Mouse (Mus musculus) thymus, postnatal 25 days (tissue): ENCODE results near the gene Fzd2.
A peak's percentile ranks its signal among the peaks of the same experiment; 100 is the strongest.

Source experiments
- DNase-seq: peaks from one replicate; pipeline ENCODE4 v3.0.0; 2022

Fzd2 gene

GRCm38 (mm10) chr11:102623876-102624789 lies 19.9 kb downstream of the Fzd2 start:
- no peak for DNase-seq

- no peak for DNase-seq
Measured at GRCm38 (mm10) chr11:102624888-102625407, 20.8 kb downstream of the Fzd2 start.

- DNase-seq, result no peak
Measured at GRCm38 (mm10) chr11:102627171-102627931, 23.2 kb downstream of the Fzd2 start.

GRCm38 (mm10) chr11:102628529-102628928 lies 24.3 kb downstream of the Fzd2 start:
- no peak for DNase-seq

- no peak for DNase-seq
Measured at GRCm38 (mm10) chr11:102629375-102629774, 25.2 kb downstream of the Fzd2 start.

GRCm38 (mm10) chr11:102630731-102631130 lies 26.5 kb downstream of the Fzd2 start:
- DNase-seq, result no peak

- DNase-seq, result no peak
Measured at GRCm38 (mm10) chr11:102631203-102631602, 27.0 kb downstream of the Fzd2 start.

GRCm38 (mm10) chr11:102632725-102633124 lies 28.5 kb downstream of the Fzd2 start:
- no peak for DNase-seq

GRCm38 (mm10) chr11:102633379-102633778 lies 29.2 kb downstream of the Fzd2 start:
- no peak for DNase-seq

- DNase-seq, result no peak
Measured at GRCm38 (mm10) chr11:102636887-102637286, 32.7 kb downstream of the Fzd2 start.

- DNase-seq, result no peak
Measured at GRCm38 (mm10) chr11:102643891-102644382, 39.7 kb downstream of the Fzd2 start.

- no peak for DNase-seq
Measured at GRCm38 (mm10) chr11:102646226-102646625, 42.0 kb downstream of the Fzd2 start.

GRCm38 (mm10) chr11:102647885-102648284 lies 43.7 kb downstream of the Fzd2 start:
- DNase-seq, result no peak

- DNase-seq, result peak; percentile 32
Measured at GRCm38 (mm10) chr11:102651381-102651780, 47.2 kb downstream of the Fzd2 start.

GRCm38 (mm10) chr11:102652844-102653243 lies 48.6 kb downstream of the Fzd2 start:
- no peak for DNase-seq

- no peak for DNase-seq
Measured at GRCm38 (mm10) chr11:102655888-102656287, 51.7 kb downstream of the Fzd2 start.

GRCm38 (mm10) chr11:102656326-102656926 lies 52.2 kb downstream of the Fzd2 start:
- DNase-seq, result no peak

- DNase-seq, result no peak
Measured at GRCm38 (mm10) chr11:102656931-102657330, 52.7 kb downstream of the Fzd2 start.
